Mouse (Mus musculus) midbrain, embryonic 16.5 days (tissue): ENCODE measurements around the gene Arhgap42. TPM values are rescaled to one million over a fixed set of nuclear protein-coding genes. Genes with fewer than 3 reads are reported as not detected.

Experiments
- ATAC-seq: fragments of 200-750 bp; cut with Nextera tagmentation; 2 replicates; pipeline ENCODE4 v1.8.0; 2017; ENCODE audit warnings: moderate TSS enrichment
- H3K27ac ChIP-seq: fragments of 300-500 bp; sonication (generic); 2 replicates; pipeline ENCODE4 v1.5.1; 2014; ENCODE audit warnings: mild to moderate bottlenecking, low read length, mixed read lengths
- H3K27me3 ChIP-seq: fragments of 300-500 bp; sonication (generic); 2 replicates; pipeline ENCODE4 v1.6.1; 2014; ENCODE audit warnings: low read depth, low read length, mixed read lengths; ENCODE audit not compliant: control insufficient read depth, insufficient read depth
- H3K36me3 ChIP-seq: fragments of 300-500 bp; sonication (generic); 2 replicates; pipeline ENCODE4 v1.6.1; 2014; ENCODE audit warnings: mild to moderate bottlenecking, low read length, moderate library complexity, mixed read lengths; ENCODE audit not compliant: control insufficient read depth, insufficient read depth
- H3K4me1 ChIP-seq: fragments of 300-500 bp; sonication (generic); 2 replicates; pipeline ENCODE4 v1.6.1; 2014; ENCODE audit warnings: mild to moderate bottlenecking, low read length, mixed read lengths; ENCODE audit not compliant: control insufficient read depth, insufficient read depth
- H3K4me2 ChIP-seq: fragments of 300-500 bp; sonication (generic); 2 replicates; pipeline ENCODE4 v1.6.1; 2014; ENCODE audit warnings: mild to moderate bottlenecking, low read length, mixed read lengths
- H3K4me3 ChIP-seq: fragments of 300-500 bp; sonication (generic); 2 replicates; pipeline ENCODE4 v1.5.1; 2014; ENCODE audit warnings: low read depth, mild to moderate bottlenecking, low read length, moderate library complexity, mixed read lengths
- H3K9ac ChIP-seq: fragments of 300-500 bp; sonication (generic); 2 replicates; pipeline ENCODE4 v1.6.1; 2014; ENCODE audit warnings: low read depth, low read length, mixed read lengths
- H3K9me3 ChIP-seq: fragments of 300-500 bp; sonication (generic); replicated peaks from 2 replicates; pipeline ENCODE4 v1.6.1; 2014; ENCODE audit warnings: mild to moderate bottlenecking, low read length, mixed read lengths; ENCODE audit not compliant: control insufficient read depth, poor library complexity, severe bottlenecking
- WGBS: fragments of 180-500 bp; shearing (Covaris S2); extraction: QIAGEN DNeasy Blood & Tissue Kit; methylation state at CpG from one replicate; pipeline ENCODE4 v1.1.7; 2014; 5-methylcytosine and 5-hydroxymethylcytosine counted together
- polyA plus RNA-seq: library from polyadenylated mRNA; unstranded; fragments of >200 nt; fragmentation: Nextera tagmentation; extraction: Ambion mirVana; gene quantifications from 2 replicates; pipeline ENCODE4 v1.2.1, GENCODE M21; 2015

Gene Arhgap42
- polyA plus RNA-seq, 1 experiment from 2014 or later: 14.7 TPM

DNA sequence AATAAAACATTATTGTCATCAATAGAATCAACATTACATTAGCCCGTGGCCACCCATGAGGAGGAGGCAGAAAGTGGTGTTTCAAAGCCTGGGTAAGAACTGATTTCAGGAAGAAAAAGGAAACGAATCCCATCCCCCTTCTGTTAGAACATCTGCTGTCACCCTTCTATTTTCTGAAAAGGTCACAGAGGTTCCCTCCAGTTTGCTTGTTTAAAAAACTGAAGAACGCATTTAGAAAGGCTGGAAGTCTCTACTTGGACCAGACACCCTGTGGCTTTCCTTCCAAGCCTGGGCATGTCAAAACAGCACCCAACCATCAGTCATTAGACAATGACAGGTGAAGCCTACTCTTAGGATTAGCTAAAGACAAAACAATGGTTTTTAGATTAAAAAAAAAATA lies 40.3 kb downstream of the Arhgap42 start:
- H3K27ac ChIP-seq: no peak overlapping the region
- H3K9me3 ChIP-seq: no peaks in the 10 kb centered on the region
- H3K36me3 ChIP-seq: no peaks in the 10 kb centered on the region
- no peaks in the 10 kb centered on the region for H3K27me3 ChIP-seq
- H3K9ac ChIP-seq: no peak overlapping the region
- H3K4me3 ChIP-seq: no peak overlapping the region
- no peak for ATAC-seq
- no peaks in the 10 kb centered on the region; the same call in 1 of the 2 replicates for H3K4me1 ChIP-seq
- no peak overlapping the region for H3K4me2 ChIP-seq
- 26% methylated on average over 3 of the region's 3 CpGs for WGBS

DNA sequence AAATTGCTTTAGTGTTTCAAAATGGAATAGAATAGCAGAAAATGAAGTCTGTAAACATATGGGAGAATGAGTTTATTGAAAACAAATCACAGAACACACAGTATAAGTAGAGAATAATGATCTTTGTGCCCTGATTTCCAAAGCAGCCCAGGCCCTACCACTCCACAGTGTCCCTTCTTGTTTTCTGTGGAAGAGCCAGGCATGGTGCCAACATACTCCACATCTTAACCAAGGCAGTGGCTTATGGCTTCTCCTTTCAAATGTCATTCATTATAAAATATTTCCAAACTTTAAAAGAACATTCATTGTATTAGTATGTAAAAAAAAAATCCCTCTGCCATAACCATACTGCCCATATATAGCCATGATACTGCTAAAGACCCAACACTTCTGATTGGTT lies 42.9 kb downstream of the Arhgap42 start:
- H3K27me3 ChIP-seq: no peaks in the 10 kb centered on the region
- no peaks in the 10 kb centered on the region; the same call in 1 of the 2 replicates for H3K4me1 ChIP-seq
- no peak overlapping the region for H3K27ac ChIP-seq
- no peak overlapping the region for H3K4me3 ChIP-seq
- H3K9ac ChIP-seq: no peak overlapping the region
- no peaks in the 10 kb centered on the region for H3K9me3 ChIP-seq
- H3K4me2 ChIP-seq: no peak overlapping the region
- no peak for ATAC-seq
- H3K36me3 ChIP-seq: no peaks in the 10 kb centered on the region

DNA sequence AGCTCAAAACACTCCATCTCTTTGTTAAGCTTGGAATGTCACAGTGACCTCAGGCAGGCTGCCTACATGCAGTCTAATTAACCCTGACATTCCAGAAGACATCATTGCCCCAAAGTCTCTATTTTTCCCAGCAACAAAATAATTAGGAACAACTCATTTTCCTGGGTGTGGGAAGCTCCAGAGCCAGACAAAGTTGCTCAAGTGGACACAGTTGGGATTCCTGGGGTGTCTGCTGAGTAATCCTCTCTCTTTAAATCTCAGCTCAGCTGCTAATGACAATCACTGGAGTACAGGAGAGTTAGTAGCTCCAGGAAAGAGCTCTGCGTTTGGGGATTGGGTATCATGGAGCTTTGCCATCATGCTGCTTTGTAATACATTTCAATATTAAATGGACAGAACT lies 44.4 kb downstream of the Arhgap42 start:
- 30% methylated on average over 1 of the region's 1 CpGs for WGBS
- ATAC-seq: no peak
- Histone ChIP-seq H3K27ac (no peak overlapping the region), H3K36me3 (no peaks in the 10 kb centered on the region), H3K9ac (no peak overlapping the region), H3K4me3 (no peak overlapping the region), H3K27me3 (no peaks in the 10 kb centered on the region), H3K4me2 (no peak overlapping the region), H3K4me1 (no peaks in the 10 kb centered on the region; the same call in 1 of the 2 replicates), H3K9me3 (no peaks in the 10 kb centered on the region)

DNA sequence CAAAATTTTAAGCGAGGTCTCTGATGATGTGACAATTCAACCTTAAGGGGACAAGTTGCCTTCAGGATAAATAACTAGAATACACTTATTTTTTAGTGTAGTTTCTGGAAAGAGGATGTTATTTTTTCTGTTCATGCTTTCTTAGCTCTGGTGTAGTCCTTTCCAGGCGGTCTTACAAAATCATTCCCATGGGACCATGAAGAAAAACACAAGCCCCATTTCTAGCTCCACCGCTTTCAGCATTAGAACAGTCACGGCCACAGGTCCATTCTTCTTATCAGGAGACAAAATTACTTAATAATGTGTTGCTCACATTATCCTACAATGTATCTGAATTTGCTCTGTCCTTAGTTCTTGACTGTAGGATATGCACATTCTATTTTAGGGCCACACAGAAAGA lies 46.2 kb downstream of the Arhgap42 start:
- no peak overlapping the region for H3K4me3 ChIP-seq
- H3K9ac ChIP-seq: no peak overlapping the region
- no peak overlapping the region for H3K27ac ChIP-seq
- H3K4me1 ChIP-seq: no peaks in the 10 kb centered on the region
- H3K27me3 ChIP-seq: no peaks in the 10 kb centered on the region
- ATAC-seq: no peak
- H3K9me3 ChIP-seq: no peaks in the 10 kb centered on the region
- WGBS: 92% methylated on average over 4 of the region's 4 CpGs
- H3K36me3 ChIP-seq: no peaks in the 10 kb centered on the region
- no peak overlapping the region for H3K4me2 ChIP-seq

DNA sequence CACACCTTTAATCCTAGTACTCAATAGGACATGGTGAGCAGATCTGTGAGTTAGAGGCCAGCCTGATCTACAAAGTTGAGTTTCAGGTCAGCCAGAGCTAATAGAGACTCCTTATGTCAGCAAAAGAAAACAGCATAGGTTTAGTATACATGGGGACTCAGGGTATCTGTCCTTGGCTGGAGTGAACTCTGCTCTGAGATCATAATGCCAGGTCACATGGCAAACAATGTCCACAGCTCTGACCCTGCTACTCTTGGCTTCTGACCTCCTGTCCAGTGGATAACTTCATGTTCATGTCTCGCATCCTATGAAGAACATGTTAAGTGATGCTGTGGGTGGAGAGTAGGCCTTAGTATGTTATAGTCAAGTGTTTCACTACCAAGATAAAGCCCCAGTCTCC lies 48.1 kb downstream of the Arhgap42 start:
- H3K27ac ChIP-seq: no peak overlapping the region
- no peak for ATAC-seq
- 100% methylated on average over 1 of the region's 1 CpGs for WGBS

DNA sequence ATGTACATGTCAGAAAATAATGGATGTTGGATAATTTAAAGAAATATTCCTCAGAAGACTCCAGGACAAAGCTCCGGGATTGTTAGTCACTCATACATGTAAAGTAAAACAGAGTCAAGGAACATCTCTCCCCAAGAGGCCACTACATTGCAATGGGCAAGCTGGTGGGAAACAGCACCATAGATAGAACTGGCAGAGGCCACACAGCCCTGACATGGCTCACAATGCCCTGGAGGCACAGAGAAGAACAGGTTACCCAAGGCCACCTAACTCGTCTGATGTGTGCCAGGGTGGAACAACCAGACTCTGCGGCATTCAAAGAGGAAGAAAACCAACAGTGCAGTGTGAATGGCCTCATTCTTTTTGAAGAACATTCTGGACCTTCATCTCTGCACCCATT lies 50.7 kb downstream of the Arhgap42 start:
- Histone ChIP-seq H3K9ac (no peak overlapping the region), H3K4me3 (no peak overlapping the region), H3K9me3 (no peaks in the 10 kb centered on the region), H3K4me2 (no peak overlapping the region), H3K27me3 (no peaks in the 10 kb centered on the region), H3K27ac (no peak overlapping the region), H3K36me3 (no peaks in the 10 kb centered on the region), H3K4me1 (no peaks in the 10 kb centered on the region)
- no peak for ATAC-seq
- 94% methylated on average over 3 of the region's 3 CpGs for WGBS

More for the DNA sequence above, 48.1 kb downstream of the Arhgap42 start:
- Histone ChIP-seq H3K4me2 (no peak overlapping the region), H3K4me3 (no peak overlapping the region), H3K9ac (no peak overlapping the region), H3K36me3 (no peaks in the 10 kb centered on the region), H3K27me3 (no peaks in the 10 kb centered on the region), H3K9me3 (no peaks in the 10 kb centered on the region), H3K4me1 (no peaks in the 10 kb centered on the region)

DNA sequence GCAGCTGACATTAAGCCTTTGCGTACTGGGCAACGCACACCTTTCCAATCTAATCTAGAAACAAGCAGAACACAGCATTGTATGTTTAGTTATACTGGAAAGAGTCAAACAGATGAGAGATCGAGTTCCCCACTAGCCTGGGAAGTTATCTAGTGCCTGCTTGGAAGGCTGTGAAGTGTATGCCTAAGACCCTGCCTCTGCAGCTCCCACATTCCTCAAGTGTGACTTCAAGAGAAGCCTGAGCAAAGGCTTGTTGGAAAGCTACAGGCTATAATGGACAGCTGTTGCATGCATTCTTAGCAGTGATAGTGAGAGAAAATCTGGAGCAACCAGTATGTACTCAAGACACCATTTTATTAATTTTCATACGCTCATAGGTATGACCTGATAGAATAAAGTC lies 61.2 kb downstream of the Arhgap42 start:
- Histone ChIP-seq H3K4me2 (no peak overlapping the region), H3K9me3 (no peaks in the 10 kb centered on the region), H3K9ac (no peak overlapping the region), H3K27ac (no peak overlapping the region), H3K36me3 (no peaks in the 10 kb centered on the region), H3K4me3 (no peak overlapping the region), H3K27me3 (no peaks in the 10 kb centered on the region), H3K4me1 (no peaks in the 10 kb centered on the region)
- 87% methylated on average over 4 of the region's 4 CpGs for WGBS
- ATAC-seq: no peak

DNA sequence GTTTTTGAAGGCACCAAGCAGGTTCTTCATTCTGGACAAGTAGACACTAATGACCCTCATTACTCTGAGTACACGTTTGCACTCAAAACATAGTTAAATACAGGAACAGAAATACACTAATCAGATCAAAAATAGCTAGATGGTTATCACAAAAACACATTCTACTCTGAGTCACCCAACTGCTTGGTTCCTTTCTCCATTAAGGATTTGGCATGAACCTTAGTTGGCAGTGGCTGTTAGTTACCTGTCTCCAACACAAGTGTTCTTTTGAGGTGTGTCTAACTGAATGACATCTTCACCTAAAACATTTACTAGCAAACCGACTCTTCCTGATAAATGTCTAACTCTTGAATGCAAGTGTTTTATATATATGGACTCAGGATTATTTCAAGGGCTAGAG lies 64.0 kb downstream of the Arhgap42 start:
- 85% methylated on average over 2 of the region's 2 CpGs for WGBS
- Histone ChIP-seq H3K4me1 (no peaks in the 10 kb centered on the region), H3K4me3 (no peak overlapping the region), H3K36me3 (no peaks in the 10 kb centered on the region), H3K9ac (no peak overlapping the region), H3K9me3 (no peaks in the 10 kb centered on the region), H3K27me3 (no peaks in the 10 kb centered on the region), H3K4me2 (no peak overlapping the region), H3K27ac (no peak overlapping the region)
- no peak for ATAC-seq

DNA sequence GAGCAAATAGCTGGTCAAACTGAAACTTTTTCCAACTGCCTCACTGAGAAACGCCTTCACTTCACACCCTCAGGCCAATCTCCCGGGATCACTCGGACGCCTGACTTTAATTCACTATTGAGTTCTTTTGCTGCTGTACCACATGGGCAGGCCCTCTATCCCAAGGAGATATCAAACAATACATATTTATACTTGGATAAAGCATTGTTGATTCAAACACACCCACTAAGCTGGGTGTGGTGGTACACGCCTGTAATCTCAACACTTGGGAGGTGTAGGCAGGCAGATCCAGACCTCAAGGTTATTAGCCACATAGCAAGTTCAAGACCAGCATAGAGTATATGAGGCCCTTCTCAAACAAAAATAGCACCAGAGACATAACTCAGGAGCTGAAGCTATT lies 64.7 kb downstream of the Arhgap42 start:
- Histone ChIP-seq H3K4me3 (no peak overlapping the region), H3K27ac (no peak overlapping the region), H3K9me3 (no peaks in the 10 kb centered on the region), H3K4me2 (no peak overlapping the region), H3K4me1 (no peaks in the 10 kb centered on the region), H3K36me3 (no peaks in the 10 kb centered on the region), H3K27me3 (no peaks in the 10 kb centered on the region), H3K9ac (no peak overlapping the region)
- ATAC-seq: no peak
- WGBS: 92% methylated on average over 5 of the region's 5 CpGs

DNA sequence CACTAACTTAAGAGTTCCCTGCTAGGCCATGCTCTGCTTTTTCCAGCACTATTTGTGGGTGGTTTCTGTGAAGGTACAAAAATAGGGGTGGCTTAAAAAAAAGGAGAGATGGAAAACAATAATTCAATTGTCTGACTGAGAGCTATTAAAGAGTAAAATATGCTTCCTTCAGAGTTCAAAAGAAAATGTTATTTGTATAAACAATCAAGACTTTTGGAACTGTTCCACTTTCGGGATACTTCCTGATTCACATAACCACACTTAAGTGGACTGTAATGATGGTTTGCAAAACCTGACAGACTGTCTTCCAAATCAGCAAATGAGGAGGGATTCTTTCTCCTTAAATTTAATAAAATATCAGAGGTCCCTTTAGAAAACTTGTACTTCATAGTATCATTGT lies 65.8 kb downstream of the Arhgap42 start:
- Histone ChIP-seq H3K4me3 (no peak overlapping the region), H3K27me3 (no peaks in the 10 kb centered on the region), H3K9ac (no peak overlapping the region), H3K4me1 (no peaks in the 10 kb centered on the region), H3K36me3 (no peaks in the 10 kb centered on the region), H3K27ac (no peak overlapping the region), H3K9me3 (no peaks in the 10 kb centered on the region), H3K4me2 (no peak overlapping the region)
- no peak for ATAC-seq
- 78% methylated on average over 1 of the region's 1 CpGs for WGBS
